Mouse (Mus musculus) lung, embryonic 16.5 days (tissue): Measurements from ENCODE around the gene Nat8f2. TPM values are rescaled to one million over a fixed set of nuclear protein-coding genes. Genes with fewer than 3 reads are reported as not detected.
"Not testable (repeated sequence)": the region's sequence is repeated elsewhere in the genome, so short reads cannot be mapped to it uniquely, and the experiment has no call there.

Experiments used
- ATAC-seq: fragments of 200-750 bp; cut with Nextera tagmentation; 2 replicates; pipeline ENCODE4 v1.8.0; 2017; ENCODE audit warnings: low read depth, mild to moderate bottlenecking, moderate library complexity
- H3K27ac ChIP-seq: fragments of 300-500 bp; sonication (generic); 2 replicates; pipeline ENCODE4 v1.5.1; 2014; ENCODE audit warnings: mild to moderate bottlenecking, control low read depth, low read length
- H3K27me3 ChIP-seq: fragments of 300-500 bp; sonication (generic); 2 replicates; pipeline ENCODE4 v1.6.1; 2014; ENCODE audit warnings: low read depth, low read length, mixed read lengths; ENCODE audit not compliant: control insufficient read depth, insufficient read depth
- H3K36me3 ChIP-seq: fragments of 300-500 bp; sonication (generic); 2 replicates; pipeline ENCODE4 v1.6.1; 2014; ENCODE audit warnings: low read length; ENCODE audit not compliant: control insufficient read depth, insufficient read depth
- H3K4me1 ChIP-seq: fragments of 300-500 bp; sonication (generic); replicated peaks from 2 replicates; pipeline ENCODE4 v1.6.1; 2014; ENCODE audit warnings: low read length, mixed read lengths; ENCODE audit not compliant: control insufficient read depth, insufficient read depth
- H3K4me2 ChIP-seq: fragments of 300-500 bp; sonication (generic); 2 replicates; pipeline ENCODE4 v1.6.1; 2014; ENCODE audit warnings: low read depth, low read length, control low read depth
- H3K4me3 ChIP-seq: fragments of 300-500 bp; sonication (generic); 2 replicates; pipeline ENCODE4 v1.5.1; 2014; ENCODE audit warnings: mild to moderate bottlenecking, low read length, control low read depth
- H3K9ac ChIP-seq: fragments of 300-500 bp; sonication (generic); 2 replicates; pipeline ENCODE4 v1.6.1; 2014; ENCODE audit warnings: low read length, control low read depth
- H3K9me3 ChIP-seq: fragments of 300-500 bp; sonication (generic); 2 replicates; pipeline ENCODE4 v1.6.1; 2016; ENCODE audit warnings: low read length; ENCODE audit not compliant: control insufficient read depth
- WGBS: fragments of 180-500 bp; shearing (Covaris S2); extraction: QIAGEN DNeasy Blood & Tissue Kit; methylation state at CpG from one replicate; pipeline ENCODE4 v1.1.7; 2014; 5-methylcytosine and 5-hydroxymethylcytosine counted together
- polyA plus RNA-seq: library from polyadenylated mRNA; unstranded; fragments of >200 nt; fragmentation: Nextera tagmentation; extraction: Ambion mirVana; gene quantifications from 2 replicates; pipeline ENCODE4 v1.2.1, GENCODE M21; 2015

The Nat8f2 gene
- polyA plus RNA-seq, 1 experiment from 2014 or later: not detected

DNA sequence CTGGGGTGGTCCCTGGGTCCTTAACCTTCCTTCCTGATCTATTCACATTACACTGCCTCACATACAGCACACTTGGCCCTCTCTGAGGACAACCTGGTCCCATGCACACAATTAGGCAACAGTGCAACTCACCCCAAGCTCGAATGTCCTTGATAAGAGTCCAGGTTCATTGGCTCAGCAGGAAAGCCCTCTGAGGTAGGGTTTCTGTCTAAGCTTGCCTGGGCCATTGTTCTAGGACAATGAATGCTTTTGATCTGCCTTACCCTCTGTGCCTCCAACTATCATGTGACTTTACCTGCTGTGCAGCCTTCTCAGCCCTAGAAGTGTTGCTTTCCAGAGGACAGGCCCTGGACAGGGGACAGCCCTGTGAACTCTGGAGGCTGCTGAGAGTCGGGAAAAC is 19.7 kb downstream of the Nat8f2 start:
- no peaks in the 10 kb centered on the region for H3K4me1 ChIP-seq
- no peaks in the 10 kb centered on the region for H3K9me3 ChIP-seq
- no peak for ATAC-seq
- no peak overlapping the region for H3K4me2 ChIP-seq
- 40% methylated on average over 2 of the region's 2 CpGs for WGBS
- H3K9ac ChIP-seq: no peak overlapping the region
- H3K36me3 ChIP-seq: no peaks in the 10 kb centered on the region
- no peaks in the 10 kb centered on the region for H3K27me3 ChIP-seq
- H3K4me3 ChIP-seq: no peak overlapping the region
- no peak overlapping the region for H3K27ac ChIP-seq

DNA sequence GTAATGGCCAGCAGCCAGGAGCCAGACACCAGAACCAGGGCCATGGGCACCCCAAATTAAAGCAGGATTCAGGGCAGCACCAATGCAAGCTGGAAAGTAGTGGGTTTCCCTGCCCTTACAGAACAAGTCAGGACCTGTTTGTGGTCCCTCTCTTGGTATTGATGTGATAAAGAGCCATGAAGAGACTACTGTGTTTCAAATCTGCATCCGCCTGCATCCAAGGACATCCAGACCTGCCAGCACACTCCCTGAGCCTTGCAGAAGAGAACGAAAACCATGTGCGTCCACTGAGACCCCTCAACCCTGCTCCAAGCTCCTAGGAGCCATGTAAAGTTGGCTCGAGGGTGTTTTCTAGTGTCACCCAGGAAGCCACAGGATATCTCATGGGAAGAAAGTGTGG is 20.8 kb downstream of the Nat8f2 start:
- no peak for ATAC-seq
- H3K9me3 ChIP-seq: no peaks in the 10 kb centered on the region
- H3K4me2 ChIP-seq: no peak overlapping the region
- H3K27me3 ChIP-seq: no peaks in the 10 kb centered on the region
- H3K4me3 ChIP-seq: no peak overlapping the region
- no peak overlapping the region for H3K27ac ChIP-seq
- H3K36me3 ChIP-seq: no peaks in the 10 kb centered on the region
- no peak overlapping the region for H3K9ac ChIP-seq
- WGBS: 83% methylated on average over 4 of the region's 4 CpGs
- no peaks in the 10 kb centered on the region for H3K4me1 ChIP-seq

DNA sequence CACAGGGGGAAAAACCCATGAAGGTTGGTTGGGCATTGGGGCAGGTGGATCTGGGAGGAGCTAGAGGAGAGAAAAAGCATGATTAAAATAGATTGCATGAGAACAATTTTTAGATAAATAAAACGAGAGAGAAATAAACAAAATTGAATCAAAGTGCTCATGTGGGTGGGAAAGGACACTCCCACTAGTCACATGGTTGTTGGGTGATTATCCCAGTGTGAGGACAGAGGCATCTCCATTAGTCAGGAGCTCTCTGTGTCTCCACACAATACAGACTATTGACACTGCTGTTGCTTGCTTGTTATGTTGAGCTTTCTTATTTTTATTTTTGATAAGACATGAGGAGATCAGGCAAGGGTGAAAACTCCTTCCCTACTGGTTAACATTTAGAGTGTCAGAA is 22.0 kb downstream of the Nat8f2 start:
- Histone ChIP-seq H3K27me3 (no peaks in the 10 kb centered on the region), H3K4me2 (no peak overlapping the region), H3K9ac (no peak overlapping the region), H3K36me3 (no peaks in the 10 kb centered on the region), H3K9me3 (no peaks in the 10 kb centered on the region), H3K4me1 (no peaks in the 10 kb centered on the region), H3K27ac (no peak overlapping the region), H3K4me3 (no peak overlapping the region)
- ATAC-seq: no peak
- WGBS: 21% methylated on average over 1 of the region's 1 CpGs

DNA sequence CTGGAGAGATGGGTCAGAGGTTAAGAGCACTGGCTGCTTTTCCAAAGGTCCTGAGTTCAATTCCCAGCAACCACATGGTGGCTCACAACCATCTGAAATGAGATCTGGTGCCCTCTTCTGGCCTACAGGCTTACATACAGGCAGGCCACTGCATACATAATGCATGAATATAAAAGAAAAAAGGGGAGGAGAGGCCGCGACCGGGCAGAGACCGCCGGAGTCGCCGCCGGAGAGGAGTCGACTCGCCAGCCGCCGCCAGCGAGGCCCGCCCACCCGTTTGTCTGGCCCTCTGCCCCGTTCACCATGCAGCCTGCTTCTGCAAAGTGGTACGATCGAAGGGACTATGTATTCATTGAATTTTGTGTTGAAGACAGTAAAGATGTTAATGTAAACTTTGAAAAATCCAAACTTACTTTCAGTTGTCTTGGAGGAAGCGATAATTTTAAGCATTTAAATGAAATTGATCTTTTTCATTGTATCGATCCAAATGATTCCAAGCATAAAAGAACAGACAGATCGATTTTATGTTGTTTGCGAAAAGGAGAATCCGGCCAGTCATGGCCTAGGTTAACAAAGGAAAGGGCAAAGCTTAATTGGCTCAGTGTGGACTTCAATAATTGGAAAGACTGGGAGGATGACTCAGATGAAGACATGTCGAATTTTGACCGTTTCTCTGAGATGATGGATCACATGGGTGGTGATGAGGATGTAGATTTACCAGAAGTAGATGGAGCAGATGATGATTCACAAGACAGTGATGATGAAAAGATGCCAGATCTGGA is 25.1 kb downstream of the Nat8f2 start:
- not testable (repeated sequence) for H3K27ac ChIP-seq, H3K27me3 ChIP-seq
- 74% methylated on average over 25 of the region's 25 CpGs for WGBS

DNA sequence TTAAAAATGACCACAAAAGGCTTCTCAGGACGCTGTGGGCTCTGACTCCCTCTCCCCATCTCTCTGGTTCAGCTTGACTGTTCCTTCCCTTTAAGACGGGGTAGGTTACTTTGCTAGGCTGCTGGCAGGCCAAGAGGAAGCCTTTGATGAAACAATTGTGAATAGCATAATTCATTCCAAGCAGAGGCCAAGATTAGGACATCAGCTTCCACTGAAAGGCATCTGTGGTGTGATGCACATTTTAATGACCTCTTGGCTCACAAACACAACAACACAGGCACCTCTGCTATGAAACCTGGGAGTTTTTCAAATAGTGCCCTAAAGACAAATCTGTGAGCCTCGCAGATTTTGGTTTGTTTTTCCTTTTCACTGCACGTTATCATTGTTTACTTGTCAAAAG is 29.0 kb downstream of the Nat8f2 start:
- WGBS: 38% methylated on average over 4 of the region's 4 CpGs
- ATAC-seq: no peak
- no peaks in the 10 kb centered on the region for H3K36me3 ChIP-seq

More for the DNA sequence above, 25.1 kb downstream of the Nat8f2 start:
- not testable (repeated sequence) for H3K9ac ChIP-seq, H3K36me3 ChIP-seq, ATAC-seq, H3K9me3 ChIP-seq, H3K4me2 ChIP-seq, H3K4me1 ChIP-seq, H3K4me3 ChIP-seq

DNA sequence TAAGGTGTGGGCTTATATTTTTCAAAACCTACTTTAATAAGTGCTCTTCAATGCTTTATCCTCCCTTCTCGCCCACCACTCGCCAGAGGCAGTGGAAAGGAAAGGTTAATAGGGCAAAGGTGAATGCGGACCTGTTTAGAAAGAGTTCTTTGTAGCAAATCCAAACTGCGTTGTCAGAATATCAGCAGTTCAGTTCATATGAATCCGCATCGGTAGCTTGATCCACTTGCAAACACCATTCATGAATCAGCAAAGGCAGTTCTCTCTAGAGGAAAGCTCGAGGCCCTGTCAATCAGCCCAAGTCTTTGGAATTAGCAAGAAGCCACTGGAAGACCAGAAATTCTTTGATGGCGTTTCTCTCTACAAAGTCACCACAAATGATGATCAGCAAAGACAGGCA is 30.3 kb downstream of the Nat8f2 start:
- no peaks in the 10 kb centered on the region for H3K36me3 ChIP-seq
- no peak overlapping the region for H3K4me3 ChIP-seq
- no peaks in the 10 kb centered on the region for H3K4me1 ChIP-seq
- ATAC-seq: no peak
- no peak overlapping the region for H3K4me2 ChIP-seq
- WGBS: 68% methylated on average over 8 of the region's 8 CpGs
- H3K27ac ChIP-seq: no peak overlapping the region
- no peaks in the 10 kb centered on the region for H3K9me3 ChIP-seq
- no peak overlapping the region for H3K9ac ChIP-seq
- no peaks in the 10 kb centered on the region for H3K27me3 ChIP-seq

More for the DNA sequence above, 29.0 kb downstream of the Nat8f2 start:
- H3K4me2 ChIP-seq: no peak overlapping the region
- no peak overlapping the region for H3K4me3 ChIP-seq
- no peak overlapping the region for H3K9ac ChIP-seq
- no peaks in the 10 kb centered on the region for H3K27me3 ChIP-seq
- H3K9me3 ChIP-seq: no peaks in the 10 kb centered on the region
- H3K27ac ChIP-seq: no peak overlapping the region
- no peaks in the 10 kb centered on the region for H3K4me1 ChIP-seq

DNA sequence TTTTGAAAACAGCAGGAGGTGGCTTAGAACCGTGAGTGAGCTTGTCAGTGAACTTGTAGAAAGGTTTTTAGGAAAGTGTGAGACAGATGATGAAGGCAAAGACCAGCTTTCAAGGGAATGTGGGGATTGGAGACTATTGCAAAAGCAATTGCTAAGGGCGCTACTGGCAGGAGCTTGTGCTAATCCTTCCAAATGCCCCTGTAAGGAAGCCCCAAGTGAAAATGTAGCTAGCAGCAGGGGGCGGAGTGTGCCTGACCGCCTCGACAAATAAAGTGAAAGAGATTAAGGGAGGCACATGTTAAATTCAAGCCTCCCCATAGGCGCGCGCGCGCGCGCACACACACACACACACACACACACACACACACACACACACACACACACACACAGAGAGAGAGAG is 31.7 kb downstream of the Nat8f2 start:
- peak; percentile 80; the same call in 1 of the 2 replicates for ATAC-seq
- not testable (repeated sequence) for H3K9me3 ChIP-seq, H3K27me3 ChIP-seq, H3K4me1 ChIP-seq, H3K36me3 ChIP-seq, H3K9ac ChIP-seq, H3K4me3 ChIP-seq, H3K27ac ChIP-seq
- WGBS: 10% methylated on average over 12 of the region's 12 CpGs
- peak overlapping the region; percentile 45 for H3K4me2 ChIP-seq

DNA sequence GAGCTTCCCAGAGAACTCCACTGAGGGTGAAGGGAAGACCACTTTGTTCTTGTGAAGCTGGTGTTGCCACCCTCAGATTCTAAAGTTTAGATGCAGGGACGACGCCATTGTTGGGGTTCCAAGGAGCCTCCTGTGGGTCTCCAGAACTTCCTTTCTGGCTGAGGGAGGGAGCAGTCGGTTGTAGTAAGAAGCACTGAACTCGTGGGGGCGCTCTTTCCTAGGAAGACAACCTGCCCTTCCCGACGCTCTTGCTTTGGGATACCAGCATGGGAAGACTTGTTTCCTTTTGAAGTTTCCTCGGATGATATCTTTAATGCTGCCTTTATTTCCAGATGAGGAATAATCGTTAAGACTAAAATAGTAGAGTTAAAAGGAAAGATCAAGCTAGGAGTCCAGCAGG is 32.1 kb downstream of the Nat8f2 start:
- H3K4me2 ChIP-seq, ATAC-seq, H3K9ac ChIP-seq, H3K27me3 ChIP-seq, H3K27ac ChIP-seq, H3K4me3 ChIP-seq, H3K36me3 ChIP-seq, H3K4me1 ChIP-seq, H3K9me3 ChIP-seq: not testable (repeated sequence)
- WGBS: 14% methylated on average over 7 of the region's 9 CpGs

DNA sequence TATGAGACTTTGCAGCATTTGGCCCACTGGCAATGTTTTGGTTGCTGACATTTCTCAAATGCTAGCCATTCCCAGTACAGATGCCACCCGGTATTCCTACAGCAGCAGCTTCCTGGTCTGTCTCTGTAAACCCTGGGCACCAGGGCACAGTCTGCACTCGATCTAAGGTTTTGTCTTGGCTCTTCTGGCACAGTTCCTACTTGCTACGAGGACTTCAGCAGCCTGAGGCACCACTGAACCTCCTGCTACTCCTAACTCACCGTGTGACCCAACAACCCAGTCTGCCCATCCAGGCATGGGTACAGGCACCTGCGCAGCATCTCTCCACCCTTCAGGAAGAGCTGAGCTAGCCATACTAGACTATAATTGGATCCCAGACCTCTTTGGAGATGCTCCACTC is 32.9 kb downstream of the Nat8f2 start:
- H3K4me2 ChIP-seq, H3K27me3 ChIP-seq, H3K4me1 ChIP-seq, H3K27ac ChIP-seq, H3K9ac ChIP-seq, H3K36me3 ChIP-seq, H3K9me3 ChIP-seq, H3K4me3 ChIP-seq, ATAC-seq: not testable (repeated sequence)
- WGBS: 62% methylated on average over 5 of the region's 5 CpGs

DNA sequence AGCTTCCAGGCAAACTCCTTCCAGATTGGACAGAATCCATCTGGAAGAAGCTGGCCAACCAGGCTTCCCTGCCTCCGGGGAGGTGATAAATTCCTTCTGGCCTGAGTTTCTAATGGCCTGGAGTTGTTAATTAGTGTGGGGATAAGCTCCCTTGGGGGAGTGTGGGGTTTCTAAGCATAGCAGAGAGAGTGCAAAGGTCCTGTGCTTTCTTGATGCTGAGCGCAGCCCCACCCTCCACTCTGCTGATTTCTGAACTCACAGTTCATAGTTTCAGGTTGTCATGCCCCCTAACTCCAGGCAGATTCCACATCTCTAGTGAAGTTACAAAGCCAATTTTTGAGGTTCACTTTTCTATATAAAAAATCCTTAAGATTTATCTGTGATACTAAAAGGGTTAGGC is 33.9 kb downstream of the Nat8f2 start:
- ATAC-seq, H3K36me3 ChIP-seq, H3K9ac ChIP-seq, H3K4me3 ChIP-seq, H3K4me1 ChIP-seq, H3K9me3 ChIP-seq, H3K27me3 ChIP-seq, H3K4me2 ChIP-seq, H3K27ac ChIP-seq: not testable (repeated sequence)
- WGBS: 69% methylated on average over 1 of the region's 2 CpGs
